Mouse (Mus musculus): ENCODE results near the gene Snrnp35. TPM values are rescaled to one million over a fixed set of nuclear protein-coding genes. Genes with fewer than 3 reads are reported as not detected.

Snrnp35 gene
- polyA plus RNA-seq, 1 experiment from 2014 or later: 14.1 TPM

GRCm38 (mm10) chr5:124444661-124445561 lies 38.0 kb upstream of the Snrnp35 start:
- H3K4me3 ChIP-seq (ENCODE audit: low read depth, low read length): peak overlapping the region; percentile 82
- peak overlapping the region; percentile 88 for H3K9ac ChIP-seq (ENCODE audit: low read length)
- ATAC-seq (ENCODE audit: insufficient number of reproducible peaks, low FRiP score, low TSS enrichment, low read depth): peak; percentile 72; the same call in 1 of the 2 replicates
- H3K27me3 ChIP-seq (ENCODE audit: control insufficient read depth, insufficient read depth, low read length): no peaks in the 10 kb centered on the region
- WGBS: 8% methylated on average over 44 of the region's 66 CpGs
- no peaks in the 10 kb centered on the region for H3K9me3 ChIP-seq (ENCODE audit: control insufficient read depth, low read length)
- H3K27ac ChIP-seq (replicated peaks; ENCODE audit: low read depth, low read length): peak overlapping the region; percentile 80
- H3K4me1 ChIP-seq (ENCODE audit: control insufficient read depth, insufficient read depth, low read length): peaks cover 6% of the 10 kb centered on the region
- DNase-seq (ENCODE audit: low spot score): peak; percentile 74
- H3K36me3 ChIP-seq (ENCODE audit: control insufficient read depth, insufficient read depth, low read length): peaks cover 13% of the 10 kb centered on the region
- peak overlapping the region; percentile 79 for H3K4me2 ChIP-seq (ENCODE audit: low read depth, severe bottlenecking)

- DNase-seq (ENCODE audit: low spot score) (peak; percentile 64), ATAC-seq (ENCODE audit: insufficient number of reproducible peaks, low FRiP score, low TSS enrichment, low read depth) (peak; percentile 42; the same call in 1 of the 2 replicates)
- WGBS: 0% methylated on average over 47 of the region's 77 CpGs
- Histone ChIP-seq H3K27ac (replicated peaks; ENCODE audit: low read depth, low read length) (peak overlapping the region; percentile 80), H3K4me3 (ENCODE audit: low read depth, low read length) (peak overlapping the region; percentile 82), H3K9me3 (ENCODE audit: control insufficient read depth, low read length) (no peaks in the 10 kb centered on the region), H3K27me3 (ENCODE audit: control insufficient read depth, insufficient read depth, low read length) (no peaks in the 10 kb centered on the region), H3K4me2 (ENCODE audit: low read depth, severe bottlenecking) (peak overlapping the region; percentile 79), H3K9ac (ENCODE audit: low read length) (peak overlapping the region; percentile 88), H3K4me1 (ENCODE audit: control insufficient read depth, insufficient read depth, low read length) (peaks cover 6% of the 10 kb centered on the region), H3K36me3 (ENCODE audit: control insufficient read depth, insufficient read depth, low read length) (peaks cover 19% of the 10 kb centered on the region)
Measured at GRCm38 (mm10) chr5:124445621-124446293, 37.2 kb upstream of the Snrnp35 start.

GRCm38 (mm10) chr5:124446301-124446881 lies 36.5 kb upstream of the Snrnp35 start:
- H3K27me3 ChIP-seq (ENCODE audit: control insufficient read depth, insufficient read depth, low read length): no peaks in the 10 kb centered on the region
- H3K36me3 ChIP-seq (ENCODE audit: control insufficient read depth, insufficient read depth, low read length): peaks cover 21% of the 10 kb centered on the region
- no peaks in the 10 kb centered on the region for H3K9me3 ChIP-seq (ENCODE audit: control insufficient read depth, low read length)
- H3K4me1 ChIP-seq (ENCODE audit: control insufficient read depth, insufficient read depth, low read length): peaks cover 6% of the 10 kb centered on the region
- H3K4me2 ChIP-seq (ENCODE audit: low read depth, severe bottlenecking): peak overlapping the region; percentile 79
- peak overlapping the region; percentile 88 for H3K9ac ChIP-seq (ENCODE audit: low read length)
- DNase-seq (ENCODE audit: low spot score) (peak; percentile 73), ATAC-seq (ENCODE audit: insufficient number of reproducible peaks, low FRiP score, low TSS enrichment, low read depth) (peak; percentile 51)
- H3K4me3 ChIP-seq (ENCODE audit: low read depth, low read length): peak overlapping the region; percentile 82
- 0 out of 2 replicates have a peak overlapping the region, but pooled peaks have one; percentile 80 for H3K27ac ChIP-seq (replicated peaks; ENCODE audit: low read depth, low read length)
- under 1% methylated on average over 15 of the region's 15 CpGs for WGBS

GRCm38 (mm10) chr5:124449494-124449893 lies 33.4 kb upstream of the Snrnp35 start:
- no peak overlapping the region for H3K9ac ChIP-seq (ENCODE audit: low read length)
- H3K4me2 ChIP-seq (ENCODE audit: low read depth, severe bottlenecking): no peak overlapping the region
- ATAC-seq (ENCODE audit: insufficient number of reproducible peaks, low FRiP score, low TSS enrichment, low read depth): no peak
- no peaks in the 10 kb centered on the region for H3K27me3 ChIP-seq (ENCODE audit: control insufficient read depth, insufficient read depth, low read length)
- H3K9me3 ChIP-seq (ENCODE audit: control insufficient read depth, low read length): no peaks in the 10 kb centered on the region
- H3K36me3 ChIP-seq (ENCODE audit: control insufficient read depth, insufficient read depth, low read length): peaks cover 40% of the 10 kb centered on the region
- WGBS: 82% methylated on average over 6 of the region's 6 CpGs
- peaks cover 6% of the 10 kb centered on the region for H3K4me1 ChIP-seq (ENCODE audit: control insufficient read depth, insufficient read depth, low read length)
- H3K4me3 ChIP-seq (ENCODE audit: low read depth, low read length): no peak overlapping the region
- no peak overlapping the region for H3K27ac ChIP-seq (replicated peaks; ENCODE audit: low read depth, low read length)
- no peak for DNase-seq (ENCODE audit: low spot score)

GRCm38 (mm10) chr5:124450051-124450450 lies 32.9 kb upstream of the Snrnp35 start:
- WGBS: 93% methylated on average over 7 of the region's 7 CpGs
- Histone ChIP-seq H3K9me3 (ENCODE audit: control insufficient read depth, low read length) (no peaks in the 10 kb centered on the region), H3K27me3 (ENCODE audit: control insufficient read depth, insufficient read depth, low read length) (no peaks in the 10 kb centered on the region)

GRCm38 (mm10) chr5:124450641-124451340 lies 32.1 kb upstream of the Snrnp35 start:
- Histone ChIP-seq H3K27me3 (ENCODE audit: control insufficient read depth, insufficient read depth, low read length) (no peaks in the 10 kb centered on the region), H3K36me3 (ENCODE audit: control insufficient read depth, insufficient read depth, low read length) (peaks cover 47% of the 10 kb centered on the region), H3K4me3 (ENCODE audit: low read depth, low read length) (no peak overlapping the region), H3K4me1 (ENCODE audit: control insufficient read depth, insufficient read depth, low read length) (peaks cover 6% of the 10 kb centered on the region), H3K9me3 (ENCODE audit: control insufficient read depth, low read length) (no peaks in the 10 kb centered on the region), H3K9ac (ENCODE audit: low read length) (no peak overlapping the region), H3K4me2 (ENCODE audit: low read depth, severe bottlenecking) (no peak overlapping the region), H3K27ac (replicated peaks; ENCODE audit: low read depth, low read length) (no peak overlapping the region)
- ATAC-seq (ENCODE audit: insufficient number of reproducible peaks, low FRiP score, low TSS enrichment, low read depth) (no peak), DNase-seq (ENCODE audit: low spot score) (no peak)
- 88% methylated on average over 16 of the region's 16 CpGs for WGBS

More at GRCm38 (mm10) chr5:124450051-124450450, 32.9 kb upstream of the Snrnp35 start:
- Histone ChIP-seq H3K4me3 (ENCODE audit: low read depth, low read length) (no peak overlapping the region), H3K4me1 (ENCODE audit: control insufficient read depth, insufficient read depth, low read length) (peaks cover 6% of the 10 kb centered on the region), H3K36me3 (ENCODE audit: control insufficient read depth, insufficient read depth, low read length) (peaks cover 44% of the 10 kb centered on the region), H3K4me2 (ENCODE audit: low read depth, severe bottlenecking) (no peak overlapping the region), H3K9ac (ENCODE audit: low read length) (no peak overlapping the region), H3K27ac (replicated peaks; ENCODE audit: low read depth, low read length) (no peak overlapping the region)
- no peak for ATAC-seq (ENCODE audit: insufficient number of reproducible peaks, low FRiP score, low TSS enrichment, low read depth)
- DNase-seq (ENCODE audit: low spot score): no peak

- Histone ChIP-seq H3K4me1 (ENCODE audit: control insufficient read depth, insufficient read depth, low read length) (no peaks in the 10 kb centered on the region), H3K36me3 (ENCODE audit: control insufficient read depth, insufficient read depth, low read length) (peaks cover 54% of the 10 kb centered on the region), H3K27me3 (ENCODE audit: control insufficient read depth, insufficient read depth, low read length) (no peaks in the 10 kb centered on the region), H3K4me3 (ENCODE audit: low read depth, low read length) (no peak overlapping the region), H3K27ac (replicated peaks; ENCODE audit: low read depth, low read length) (no peak overlapping the region), H3K9me3 (ENCODE audit: control insufficient read depth, low read length) (no peaks in the 10 kb centered on the region), H3K9ac (ENCODE audit: low read length) (no peak overlapping the region), H3K4me2 (ENCODE audit: low read depth, severe bottlenecking) (no peak overlapping the region)
- DNase-seq (ENCODE audit: low spot score) (no peak), ATAC-seq (ENCODE audit: insufficient number of reproducible peaks, low FRiP score, low TSS enrichment, low read depth) (no peak)
- WGBS: 81% methylated on average over 15 of the region's 15 CpGs
Measured at GRCm38 (mm10) chr5:124452494-124453228, 30.3 kb upstream of the Snrnp35 start.

All from limb, embryonic 11.5 days (tissue).